Mouse (Mus musculus) brown adipose tissue, adult 24 weeks (tissue): ENCODE measurements around the gene Pla2g2d. TPM values are rescaled to one million over a fixed set of nuclear protein-coding genes. Genes with fewer than 3 reads are reported as not detected.

Source experiments
- H3K27ac ChIP-seq: fragments of 200-500 bp; replicated peaks from 2 replicates; pipeline ENCODE4 v1.5.1; 2012; ENCODE audit warnings: low read depth, mild to moderate bottlenecking, low read length
- H3K4me1 ChIP-seq: fragments of 200-500 bp; 2 replicates; pipeline ENCODE4 v1.6.1; 2012; ENCODE audit warnings: low read length, mixed read lengths; ENCODE audit not compliant: control insufficient read depth, insufficient read depth, insufficient read length
- H3K4me3 ChIP-seq: fragments of 200-500 bp; 2 replicates; pipeline ENCODE4 v1.5.1; 2012; ENCODE audit warnings: low read depth, mild to moderate bottlenecking, low read length, moderate library complexity; ENCODE audit not compliant: insufficient read depth
- polyA plus RNA-seq: library from polyadenylated mRNA; stranded (reverse); fragments of >200 nt; gene quantifications from 2 replicates; pipeline ENCODE4 v1.2.4, GENCODE M21; 2012; ENCODE audit not compliant: missing spikeins, insufficient read depth, insufficient read length

Gene Pla2g2d
- 1.9 and 4.9 TPM in 2 replicates for polyA plus RNA-seq

- Histone ChIP-seq H3K4me3 (no peak within 1 kb of the TSS), H3K27ac (no peak within 1 kb of the TSS), H3K4me1 (peaks cover 5% of the 10 kb centered on the region; the same call in 1 of the 2 replicates)
Observed at GRCm38 (mm10) chr4:138775435-138775834, at the start of gene Pla2g2d. TSS of gene Pla2g2d (plus strand) at chr4:138775735.

GRCm38 (mm10) chr4:138725751-138726150 is 49.8 kb upstream of the Pla2g2d start:
- Histone ChIP-seq H3K4me3 (no peak overlapping the region), H3K4me1 (peaks cover 14% of the 10 kb centered on the region), H3K27ac (no peak overlapping the region)

GRCm38 (mm10) chr4:138729018-138729703 is 46.4 kb upstream of the Pla2g2d start:
- Histone ChIP-seq H3K4me1 (peaks cover 10% of the 10 kb centered on the region), H3K27ac (no peak overlapping the region), H3K4me3 (no peak overlapping the region)

GRCm38 (mm10) chr4:138734105-138734504 is 41.4 kb upstream of the Pla2g2d start:
- no peak overlapping the region for H3K27ac ChIP-seq
- no peaks in the 10 kb centered on the region for H3K4me1 ChIP-seq
- H3K4me3 ChIP-seq = no peak overlapping the region

GRCm38 (mm10) chr4:138734863-138735262 is 40.7 kb upstream of the Pla2g2d start:
- no peak overlapping the region for H3K27ac ChIP-seq
- no peaks in the 10 kb centered on the region for H3K4me1 ChIP-seq
- H3K4me3 ChIP-seq = no peak overlapping the region

GRCm38 (mm10) chr4:138737031-138737430 is 38.5 kb upstream of the Pla2g2d start, which contains the start of gene Ubxn10:
TSS of gene Ubxn10 (minus strand) at chr4:138737167.
- no peaks in the 10 kb centered on the region for H3K4me1 ChIP-seq
- no peak within 1 kb of the TSS for H3K27ac ChIP-seq
- no peak within 1 kb of the TSS for H3K4me3 ChIP-seq

GRCm38 (mm10) chr4:138739136-138739851 is 36.2 kb upstream of the Pla2g2d start:
- H3K4me1 ChIP-seq = no peaks in the 10 kb centered on the region
- no peak overlapping the region for H3K4me3 ChIP-seq
- no peak overlapping the region for H3K27ac ChIP-seq

GRCm38 (mm10) chr4:138745884-138746283 is 29.7 kb upstream of the Pla2g2d start:
- Histone ChIP-seq H3K4me1 (no peaks in the 10 kb centered on the region), H3K4me3 (no peak overlapping the region), H3K27ac (no peak overlapping the region)

- Histone ChIP-seq H3K4me1 (no peaks in the 10 kb centered on the region), H3K4me3 (no peak overlapping the region), H3K27ac (no peak overlapping the region)
Observed at GRCm38 (mm10) chr4:138746866-138747265, 28.7 kb upstream of the Pla2g2d start.

GRCm38 (mm10) chr4:138747851-138748250 is 27.7 kb upstream of the Pla2g2d start:
- H3K27ac ChIP-seq = no peak overlapping the region
- H3K4me3 ChIP-seq = no peak overlapping the region
- no peaks in the 10 kb centered on the region for H3K4me1 ChIP-seq

GRCm38 (mm10) chr4:138748369-138749072 is 27.0 kb upstream of the Pla2g2d start:
- H3K4me1 ChIP-seq = no peaks in the 10 kb centered on the region
- H3K4me3 ChIP-seq = no peak overlapping the region
- H3K27ac ChIP-seq = no peak overlapping the region

GRCm38 (mm10) chr4:138752603-138753002 is 22.9 kb upstream of the Pla2g2d start:
- no peak overlapping the region for H3K4me3 ChIP-seq
- no peaks in the 10 kb centered on the region for H3K4me1 ChIP-seq
- no peak overlapping the region for H3K27ac ChIP-seq

- Histone ChIP-seq H3K4me3 (no peak overlapping the region), H3K27ac (no peak overlapping the region), H3K4me1 (no peaks in the 10 kb centered on the region)
Observed at GRCm38 (mm10) chr4:138753608-138754007, 21.9 kb upstream of the Pla2g2d start.

- no peak overlapping the region for H3K27ac ChIP-seq
- H3K4me1 ChIP-seq = no peaks in the 10 kb centered on the region
- H3K4me3 ChIP-seq = no peak overlapping the region
Observed at GRCm38 (mm10) chr4:138754432-138754831, 21.1 kb upstream of the Pla2g2d start.

GRCm38 (mm10) chr4:138755439-138755838 is 20.1 kb upstream of the Pla2g2d start:
- H3K4me1 ChIP-seq = no peaks in the 10 kb centered on the region
- H3K27ac ChIP-seq = no peak overlapping the region
- H3K4me3 ChIP-seq = no peak overlapping the region
